Mouse (Mus musculus): ENCODE measurements around the gene Zcchc7.

Zcchc7 gene

GRCm38 (mm10) chr4:44755553-44756133, at the start of gene Zcchc7:
TSS of gene Zcchc7 (plus strand) at chr4:44755877.
- peak; percentile 64 for ATAC-seq (ENCODE audit: insufficient number of reproducible peaks, low FRiP score, low TSS enrichment)

DNA sequence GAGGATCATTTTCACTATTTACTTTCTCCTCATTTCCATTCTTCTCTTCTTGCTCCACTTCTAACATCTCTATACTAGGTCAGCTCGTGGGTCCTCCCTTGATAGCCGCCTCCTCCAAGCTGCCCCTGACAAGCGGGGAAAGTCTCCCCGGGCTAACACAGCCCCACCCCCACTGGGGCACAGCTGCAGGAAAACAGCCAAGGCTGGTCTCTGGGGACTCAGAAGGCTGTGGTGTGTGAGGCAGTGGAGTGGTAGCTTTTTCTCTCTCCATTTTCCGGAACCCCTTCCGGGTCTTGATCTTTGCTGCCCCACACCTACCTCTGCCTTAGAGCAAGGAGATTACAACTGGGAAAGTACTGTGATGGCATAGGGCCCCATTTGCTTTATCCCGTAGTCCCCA, 49.7 kb upstream of the Zcchc7 start:
- ATAC-seq (ENCODE audit: insufficient number of reproducible peaks, low FRiP score, low TSS enrichment), result no peak

DNA sequence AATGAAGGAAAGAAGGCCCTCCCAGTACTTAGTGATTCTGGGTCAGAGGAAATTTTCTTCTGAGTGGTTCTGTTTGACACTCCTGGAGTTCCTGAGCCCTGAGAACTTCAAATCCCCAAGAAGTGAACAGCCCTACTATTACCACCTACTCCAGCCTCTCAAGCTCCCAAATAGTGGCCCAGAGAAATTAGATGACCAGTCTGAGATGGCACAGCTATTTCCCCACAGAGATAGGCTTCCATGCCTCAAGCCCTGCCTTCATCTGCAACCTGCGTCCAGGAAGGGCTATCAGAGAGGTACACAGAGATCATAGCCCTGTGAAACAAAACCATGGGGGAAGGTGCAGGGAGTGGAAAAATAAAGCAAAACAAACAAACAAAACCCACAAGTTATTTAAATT, 48.8 kb upstream of the Zcchc7 start:
- ATAC-seq (ENCODE audit: insufficient number of reproducible peaks, low FRiP score, low TSS enrichment), result no peak

DNA sequence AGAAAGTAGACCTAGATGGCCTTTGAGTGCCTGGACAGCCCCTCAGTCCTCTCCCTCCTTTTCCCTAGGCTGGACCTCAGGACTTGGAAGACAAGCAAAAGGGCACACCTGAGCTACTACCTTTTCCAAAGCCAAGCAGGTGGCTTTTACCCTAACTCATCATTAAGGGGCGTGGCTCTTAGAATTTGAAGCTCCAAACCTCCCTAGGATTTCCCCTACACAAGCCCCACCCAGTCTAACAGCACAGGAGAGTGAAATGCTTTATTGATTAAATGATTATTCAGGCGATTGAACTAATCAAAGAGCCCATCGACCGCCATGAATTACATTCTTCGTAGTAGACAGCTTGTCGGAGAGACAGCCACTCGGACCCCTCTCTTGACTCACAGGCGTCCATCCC, 47.4 kb upstream of the Zcchc7 start:
- no peak for ATAC-seq (ENCODE audit: insufficient number of reproducible peaks, low FRiP score, low TSS enrichment)

- ATAC-seq (ENCODE audit: insufficient number of reproducible peaks, low FRiP score, low TSS enrichment), result no peak
Measured at GRCm38 (mm10) chr4:44709091-44709695, 46.5 kb upstream of the Zcchc7 start.

DNA sequence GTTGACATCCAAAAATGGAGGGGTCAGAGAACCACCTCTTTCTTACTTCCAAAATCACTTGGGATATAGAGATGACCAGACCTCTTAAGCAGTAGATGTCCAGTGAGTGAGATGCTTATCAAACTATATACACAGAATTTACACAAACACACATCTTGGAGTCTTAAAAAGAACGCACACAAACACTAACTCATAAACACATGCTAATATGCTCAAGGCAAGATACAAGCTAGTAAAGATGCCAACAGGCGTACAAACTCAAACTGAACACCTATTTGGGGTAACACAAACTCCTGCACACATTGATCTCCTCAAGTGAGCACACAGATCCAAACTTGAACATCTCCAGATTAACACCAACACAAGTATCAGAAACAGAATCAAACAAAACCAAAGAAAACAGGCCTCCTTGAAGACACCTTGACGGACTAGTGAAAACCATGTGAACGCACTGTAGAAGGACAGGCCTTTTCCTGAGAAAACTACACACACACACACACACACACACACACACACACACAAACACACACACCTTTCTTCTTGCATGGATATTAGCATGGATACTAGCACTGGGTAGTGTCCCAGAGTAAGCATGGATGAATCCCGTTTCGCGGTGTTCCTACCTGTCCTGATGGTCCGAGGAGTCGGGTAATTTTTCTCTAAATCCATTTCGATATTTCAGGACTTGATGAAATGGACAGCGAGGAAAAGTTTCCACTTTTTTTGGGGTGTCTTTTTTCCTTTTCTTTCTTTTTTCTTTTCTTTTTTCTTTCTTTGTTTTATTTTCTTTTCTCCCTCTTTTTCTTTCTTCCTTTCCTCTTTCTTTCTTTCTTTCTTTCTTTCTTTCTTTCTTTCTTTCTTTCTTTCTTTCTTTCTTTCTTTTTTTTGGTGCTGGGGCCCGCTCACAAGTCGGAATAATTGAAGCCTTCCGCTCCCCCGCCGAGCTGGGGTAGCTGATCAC, 45.7 kb upstream of the Zcchc7 start, which contains the start of gene Pax5:
Gene Pax5, minus strand, starts transcription at position 748 of the 961 bp plus-strand sequence.
- ATAC-seq (ENCODE audit: insufficient number of reproducible peaks, low FRiP score, low TSS enrichment), result no peak

GRCm38 (mm10) chr4:44710701-44711097, 45.0 kb upstream of the Zcchc7 start:
- ATAC-seq (ENCODE audit: insufficient number of reproducible peaks, low FRiP score, low TSS enrichment), result no peak

- no peak for ATAC-seq (ENCODE audit: insufficient number of reproducible peaks, low FRiP score, low TSS enrichment)
Measured at GRCm38 (mm10) chr4:44711136-44711900, 44.4 kb upstream of the Zcchc7 start.

DNA sequence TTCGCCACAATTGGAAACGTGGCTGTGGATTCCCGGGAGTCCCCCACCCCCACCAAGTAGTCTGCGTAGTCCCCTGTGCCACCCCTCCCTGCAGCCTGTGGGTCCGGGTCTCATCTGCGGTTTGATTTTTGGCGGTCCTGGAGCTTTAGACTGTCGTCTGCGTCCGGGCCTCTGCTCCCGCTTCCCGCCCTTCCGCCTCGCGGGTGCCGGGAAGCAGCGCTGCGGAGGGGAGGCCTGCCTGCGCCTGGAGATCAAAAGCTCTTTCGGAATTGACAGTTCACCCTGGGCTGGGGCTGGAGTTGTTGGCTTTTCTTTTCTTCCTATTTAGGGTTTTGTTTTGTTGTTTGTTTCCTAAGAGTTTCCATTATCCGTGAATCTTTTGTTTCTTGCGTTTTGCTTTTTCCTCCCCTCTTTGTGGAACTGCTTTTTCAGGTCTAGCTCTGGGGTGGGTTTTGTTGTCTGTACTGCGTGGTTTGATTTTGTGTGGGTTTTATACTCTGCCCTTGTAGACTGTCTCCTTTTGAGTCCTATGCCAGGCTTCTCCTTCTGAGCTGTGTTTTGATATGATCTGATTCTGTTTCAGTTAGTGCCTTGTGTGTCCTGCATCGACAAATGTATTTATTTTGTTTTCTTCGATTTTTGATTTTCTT, 43.5 kb upstream of the Zcchc7 start:
- no peak for ATAC-seq (ENCODE audit: insufficient number of reproducible peaks, low FRiP score, low TSS enrichment)

DNA sequence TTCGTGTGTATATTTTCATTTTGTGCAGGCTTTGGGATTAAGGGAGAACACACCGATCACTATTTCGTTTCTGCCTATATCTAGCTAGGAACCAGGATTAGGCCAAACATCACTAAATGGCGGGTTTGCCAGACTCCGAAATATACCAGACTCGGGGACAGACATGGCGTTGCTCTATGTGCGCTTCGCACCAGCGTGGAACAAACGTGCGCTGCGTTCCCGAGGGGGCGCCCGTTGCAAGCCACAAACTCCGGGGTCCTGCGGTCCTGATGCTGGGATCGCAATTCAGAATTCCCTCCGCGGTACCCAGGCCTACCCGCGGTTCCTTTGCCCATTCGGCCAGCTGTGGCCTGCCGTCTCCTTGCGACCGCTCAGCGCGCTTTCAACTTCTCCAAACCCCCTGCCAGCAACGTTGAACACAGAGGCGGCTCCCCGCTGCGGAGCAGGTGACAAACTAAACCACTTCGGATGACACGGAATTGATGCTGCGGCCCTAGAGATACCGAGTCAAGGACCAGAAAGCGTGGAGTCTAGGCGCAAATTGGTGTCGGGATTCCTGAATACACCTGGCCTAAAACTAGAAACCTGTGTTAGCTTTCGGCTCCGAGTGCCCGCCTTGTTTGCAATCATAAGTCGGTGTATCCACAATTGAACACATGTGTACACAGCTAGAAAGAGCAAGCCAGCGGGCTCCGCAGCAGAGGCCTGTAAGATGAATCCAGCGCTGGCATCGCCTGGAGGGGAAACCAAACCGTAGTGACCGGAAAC, 42.7 kb upstream of the Zcchc7 start:
- no peak for ATAC-seq (ENCODE audit: insufficient number of reproducible peaks, low FRiP score, low TSS enrichment)

GRCm38 (mm10) chr4:44713554-44714051, 42.1 kb upstream of the Zcchc7 start:
- no peak for ATAC-seq (ENCODE audit: insufficient number of reproducible peaks, low FRiP score, low TSS enrichment)

DNA sequence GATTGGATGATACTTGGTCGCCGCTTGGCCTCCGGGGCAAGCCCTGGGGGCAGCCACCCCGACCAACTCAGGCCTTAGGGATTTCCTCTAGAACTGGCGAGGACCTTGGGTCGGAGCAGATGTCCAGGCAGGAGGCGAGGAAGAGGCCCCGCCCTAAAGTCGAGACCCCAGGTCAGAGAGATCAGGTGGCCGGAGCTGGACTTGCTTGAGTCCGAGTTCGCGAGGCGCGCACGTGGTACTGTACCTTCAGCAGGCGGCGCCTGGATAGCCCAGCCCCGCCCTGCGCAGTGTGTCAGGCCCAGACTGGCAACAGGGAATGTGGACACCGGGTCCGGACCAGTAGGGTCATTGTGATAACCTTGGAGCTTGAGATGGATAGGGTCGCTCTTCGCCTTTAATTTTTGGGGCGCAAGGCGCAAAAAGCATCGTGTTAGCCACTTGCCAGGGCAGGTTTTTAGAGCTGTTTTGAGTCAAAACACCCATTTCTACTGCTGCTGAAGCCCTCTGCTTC, 41.5 kb upstream of the Zcchc7 start:
- no peak for ATAC-seq (ENCODE audit: insufficient number of reproducible peaks, low FRiP score, low TSS enrichment)

DNA sequence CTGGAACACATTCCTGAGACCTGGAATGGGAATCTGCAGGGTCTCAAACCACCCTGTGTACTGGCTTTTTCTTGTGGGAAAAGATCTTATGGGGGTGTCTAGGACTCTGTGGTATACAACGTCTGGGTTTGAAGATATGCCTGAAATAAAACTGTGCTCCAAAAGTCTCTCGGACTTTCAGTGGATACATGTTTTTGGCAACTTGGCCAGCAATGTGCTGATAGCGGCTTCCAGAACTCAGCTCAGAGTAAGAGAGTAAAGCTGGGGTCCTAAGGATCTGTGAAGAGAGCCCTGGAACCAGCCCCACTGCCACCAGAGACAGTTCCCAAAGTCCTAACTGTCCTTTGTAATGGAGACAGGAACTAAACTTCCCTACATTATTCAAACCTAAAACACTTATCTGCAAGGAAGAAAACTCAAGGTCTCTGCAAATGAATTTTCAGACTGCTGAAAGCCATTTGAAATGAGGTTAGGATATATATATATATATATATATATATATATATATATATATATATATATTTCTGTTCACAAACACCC, 40.0 kb upstream of the Zcchc7 start:
- ATAC-seq (ENCODE audit: insufficient number of reproducible peaks, low FRiP score, low TSS enrichment), result no peak

DNA sequence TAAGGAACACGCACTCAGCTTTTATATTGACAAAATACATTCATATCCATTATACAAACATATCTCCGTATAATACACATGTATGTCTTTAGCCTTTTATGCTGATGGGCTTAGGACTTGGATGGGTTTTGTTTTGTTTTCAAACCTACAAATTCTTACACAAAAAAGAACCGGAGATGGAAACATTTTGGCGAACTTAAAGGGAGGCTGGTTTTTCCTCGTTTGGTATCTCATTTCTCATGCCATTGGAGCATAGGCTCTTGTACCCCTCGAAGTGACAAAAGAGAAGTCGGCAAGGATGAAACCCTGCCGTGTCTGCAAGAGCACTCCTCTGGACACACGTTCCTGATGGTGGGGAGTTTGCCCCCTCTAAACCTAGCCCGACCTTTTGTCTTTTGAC, 39.3 kb upstream of the Zcchc7 start:
- ATAC-seq (ENCODE audit: insufficient number of reproducible peaks, low FRiP score, low TSS enrichment), result no peak

DNA sequence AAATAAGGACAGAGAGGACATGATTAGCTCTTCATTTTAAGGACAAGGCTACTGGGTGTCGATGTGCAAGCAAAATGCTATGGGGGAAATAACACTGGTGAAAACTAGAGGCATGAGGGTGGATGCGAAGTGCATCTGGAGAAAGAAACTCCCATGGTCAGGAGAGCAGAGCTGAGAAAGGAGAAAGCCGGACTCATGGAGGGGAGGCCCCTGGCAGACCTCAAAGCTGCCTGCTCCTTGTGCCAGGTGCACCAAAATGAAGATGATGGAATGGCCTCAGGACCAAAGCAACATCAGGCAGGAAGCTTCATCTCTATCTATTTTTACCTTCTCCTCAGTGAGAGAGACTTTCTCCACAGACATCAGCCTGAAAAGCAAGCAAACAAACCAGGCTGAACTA, 38.0 kb upstream of the Zcchc7 start:
- no peak for ATAC-seq (ENCODE audit: insufficient number of reproducible peaks, low FRiP score, low TSS enrichment)

DNA sequence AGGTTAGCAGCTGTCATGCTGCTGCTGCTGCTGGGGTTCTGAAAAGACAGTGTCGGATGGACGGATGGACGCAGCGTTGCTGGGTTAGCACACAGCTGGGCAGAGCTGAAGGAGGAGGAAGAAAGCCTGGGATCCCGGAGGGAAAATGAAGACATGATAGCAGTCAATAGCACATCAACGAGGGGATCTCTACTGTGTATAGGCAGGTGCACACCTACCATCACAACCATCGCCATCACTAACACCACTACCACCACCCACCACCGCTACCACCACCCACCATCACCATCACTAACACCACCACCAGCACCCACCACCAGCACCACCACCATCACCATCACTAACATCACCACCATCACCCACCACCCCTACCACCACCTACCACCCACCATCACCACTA, 35.6 kb upstream of the Zcchc7 start:
- ATAC-seq (ENCODE audit: insufficient number of reproducible peaks, low FRiP score, low TSS enrichment), result no peak

GRCm38 (mm10) chr4:44721237-44721636, 34.4 kb upstream of the Zcchc7 start:
- no peak for ATAC-seq (ENCODE audit: insufficient number of reproducible peaks, low FRiP score, low TSS enrichment)

- no peak for ATAC-seq (ENCODE audit: insufficient number of reproducible peaks, low FRiP score, low TSS enrichment)
Measured at GRCm38 (mm10) chr4:44740471-44740870, 15.2 kb upstream of the Zcchc7 start.

All from cerebellum, adult (tissue).